ENCODE assay signal across 8 mouse cellular contexts in genomic region chr10:81497401-81498270, GRCm38 (mm10). TPM values are rescaled to one million over a fixed set of nuclear protein-coding genes. Genes with fewer than 3 reads are reported as not detected.
DNase-seq lines count a peak whose midpoint lies in the region; ATAC-seq lines count a peak whose summit lies in the region.

No protein-coding gene starts in this region.

- H3K36me3 ChIP-seq in heart, embryonic 15.5 days: peaks cover 7% of the 10 kb centered on the region; the same call in 1 of the 2 replicates

- DNase-seq in heart, adult 8-10 months (ENCODE audit: low spot score): no peak
- peak; percentile 26 for DNase-seq in MN1 (ENCODE audit: low spot score)
- DNase-seq in lung, postnatal 36 days: peak; percentile 57
- peak; percentile 57 for DNase-seq in thymus, postnatal 4 days
- DNase-seq in kidney, postnatal 25 days: no peak
- DNase-seq in embryo, embryonic 11 days: no peak

- peaks cover 19% of the 10 kb centered on the region for H3K4me1 ChIP-seq in heart, embryonic 15.5 days (replicated peaks)

- H3K27ac ChIP-seq in heart, embryonic 15.5 days: no peak overlapping the region

- peak overlapping the region; percentile 53; the same call in 1 of the 2 replicates for H3K4me2 ChIP-seq in heart, embryonic 15.5 days

- H3K27me3 ChIP-seq in heart, embryonic 15.5 days: no peaks in the 10 kb centered on the region

- H3K9me3 ChIP-seq in heart, embryonic 15.5 days (replicated peaks): no peaks in the 10 kb centered on the region

- no peak for ATAC-seq in heart, embryonic 15.5 days (replicated peaks; ENCODE audit: insufficient number of reproducible peaks, insufficient read depth, low FRiP score, low read depth)
- peak; percentile 26 for ATAC-seq in granulocyte monocyte progenitor cell, adult 5-6 weeks (replicated peaks; ENCODE audit: poor library complexity, severe bottlenecking)

- 77% methylated on average over 17 of the region's 17 CpGs for WGBS in heart, embryonic 15.5 days

- no peak overlapping the region for H3K9ac ChIP-seq in heart, embryonic 15.5 days

- no peak overlapping the region; the same call in 1 of the 2 replicates for H3K4me3 ChIP-seq in heart, embryonic 15.5 days

RNA-seq across cellular contexts. Expression of gene Ncln, which starts 1.4 kb away (rescaled TPM):
- 43.6 and 63.4 TPM in 2 replicates for polyA plus RNA-seq in heart, embryonic 15.5 days (2015; fragmentation: Nextera tagmentation; extraction: Ambion mirVana)
- total RNA-seq in heart, adult 8-10 months (2022): 10 to 100 TPM; 48.7 to 72.7 (median 66.7) TPM
- 124 and 140 TPM in 2 replicates for total RNA-seq in granulocyte monocyte progenitor cell, adult 5-6 weeks (2014; fragmentation: Nextera tagmentation)
- total RNA-seq in granulocyte monocyte progenitor cell, adult 5-6 weeks (2017): 83.1 and 128 TPM in 2 replicates

RNA-seq across cellular contexts. Expression of gene S1pr4, which starts 2.3 kb away (rescaled TPM):
- polyA plus RNA-seq in heart, embryonic 15.5 days (2015; fragmentation: Nextera tagmentation; extraction: Ambion mirVana): 0.47 and 1.5 TPM in 2 replicates
- total RNA-seq in heart, adult 8-10 months (2022): 1 to 10 TPM in 2 of 4 experiments, under 1 TPM in 2; 0.88 to 1.4 (median 1.0) TPM
- total RNA-seq in granulocyte monocyte progenitor cell, adult 5-6 weeks (2014; fragmentation: Nextera tagmentation): 7.8 and 10.5 TPM in 2 replicates
- 7.0 and 9.2 TPM in 2 replicates for total RNA-seq in granulocyte monocyte progenitor cell, adult 5-6 weeks (2017)

RNA-seq across cellular contexts. Expression of gene Celf5, which starts 15.1 kb away (rescaled TPM):
- 0.08 and 0.41 TPM in 2 replicates for polyA plus RNA-seq in heart, embryonic 15.5 days (2015; fragmentation: Nextera tagmentation; extraction: Ambion mirVana)
- under 1 TPM in 2 of 4 experiments, not detected in 2; 0.12 to 0.29 TPM for total RNA-seq in heart, adult 8-10 months (2022)
- total RNA-seq in granulocyte monocyte progenitor cell, adult 5-6 weeks (2014; fragmentation: Nextera tagmentation): not detected in 2 replicates
- not detected in 2 replicates for total RNA-seq in granulocyte monocyte progenitor cell, adult 5-6 weeks (2017)

RNA-seq across cellular contexts. Expression of gene Gna15, which starts 26.4 kb away (rescaled TPM):
- 0.64 and 1.6 TPM in 2 replicates for polyA plus RNA-seq in heart, embryonic 15.5 days (2015; fragmentation: Nextera tagmentation; extraction: Ambion mirVana)
- under 1 TPM; 0.37 to 0.78 (median 0.54) TPM for total RNA-seq in heart, adult 8-10 months (2022)
- total RNA-seq in granulocyte monocyte progenitor cell, adult 5-6 weeks (2014; fragmentation: Nextera tagmentation): 30.0 and 31.7 TPM in 2 replicates
- total RNA-seq in granulocyte monocyte progenitor cell, adult 5-6 weeks (2017): 23.8 and 34.6 TPM in 2 replicates

RNA-seq across cellular contexts. Expression of gene Nfic, which starts 42.2 kb away (rescaled TPM):
- 60.9 and 71.2 TPM in 2 replicates for polyA plus RNA-seq in heart, embryonic 15.5 days (2015; fragmentation: Nextera tagmentation; extraction: Ambion mirVana)
- total RNA-seq in heart, adult 8-10 months (2022): 100 to 1,000 TPM; 100 to 132 (median 108) TPM
- 39.6 and 41.7 TPM in 2 replicates for total RNA-seq in granulocyte monocyte progenitor cell, adult 5-6 weeks (2014; fragmentation: Nextera tagmentation)
- total RNA-seq in granulocyte monocyte progenitor cell, adult 5-6 weeks (2017): 5.3 and 10.5 TPM in 2 replicates

Comparison
In these comparisons a context has a peak if more than half of its experiments do, and no peak if none do; other contexts are left out.
1. DNase-seq: peak in MN1 (single experiment), lung, postnatal 36 days (single experiment) and thymus, postnatal 4 days (single experiment); none in heart, adult 8-10 months (single experiment), kidney, postnatal 25 days (0 of 2) and embryo, embryonic 11 days (single experiment).